15 mouse cellular contexts compared by ENCODE assay signal in genomic region chr6:100379792-100380191, GRCm38 (mm10).
A peak's percentile ranks its signal among the peaks of the same experiment; 100 is the strongest.
DNase-seq lines count a peak whose midpoint lies in the region; ATAC-seq and TF ChIP-seq lines count a peak whose summit lies in the region.
"Had no signal": no experiment of that assay in that cellular context is flagged by ENCODE, and none has a peak within 500 bp of the region (broad histone marks: within the 10 kb centered on the region; RNA-seq: fewer than 3 reads in every experiment).

No protein-coding gene starts in this region.

- intact Hi-C loops in left cerebral cortex, postnatal 4 days (cut with DNase I), result no loop called here

- no peaks in the 10 kb centered on the region for H3K27me3 ChIP-seq in ES-Bruce4 (ENCODE audit: control insufficient read depth, insufficient read depth, low read length, poor library complexity, severe bottlenecking)
- H3K27me3 ChIP-seq in limb, embryonic 15.5 days, result no peaks in the 10 kb centered on the region
- H3K27me3 ChIP-seq in heart, embryonic 12.5 days (replicated peaks), result peaks cover 17% of the 10 kb centered on the region
- H3K27me3 ChIP-seq: forebrain, embryonic 13.5 days; hindbrain, embryonic 15.5 days had no signal

- TF ChIP-seq CTCF in ES-Bruce4 (IDR thresholded peaks at IDR 0.05; ENCODE audit: low read depth, low read length), result no peak
- TF ChIP-seq CTCF in brain, embryonic 14.5 days (IDR thresholded peaks at IDR 0.05; ENCODE audit: borderline replicate concordance, extremely low read depth, insufficient read depth, insufficient read length), result no peak

- peak overlapping the region; percentile 100 for H3K27ac ChIP-seq in ES-Bruce4 (ENCODE audit: insufficient read depth, low read length)
- H3K27ac ChIP-seq in limb, embryonic 15.5 days, result 0 out of 2 replicates have a peak overlapping the region, but pooled peaks have one; percentile 28
- no peak overlapping the region for H3K27ac ChIP-seq in heart, embryonic 12.5 days (ENCODE audit: poor library complexity, severe bottlenecking)
- H3K27ac ChIP-seq: forebrain, embryonic 13.5 days; hindbrain, embryonic 15.5 days; liver, embryonic 12.5 days had no signal

- peak; percentile 18 for DNase-seq in left cerebral cortex, postnatal 4 days
- no peak for DNase-seq in left cerebral cortex, adult 9 months (ENCODE audit: low spot score in 2 of 2)
- DNase-seq in brain, embryonic 14.5 days (ENCODE audit: low read depth), result peak; percentile 49
- DNase-seq in ovary, postnatal 14 days (ENCODE audit: low spot score), result no peak
- DNase-seq in right cerebral cortex, postnatal 10 days (ENCODE audit: low spot score in 2 of 2), result no peak
- DNase-seq: kidney, adult 11 months; kidney, postnatal 14 days; thymus, postnatal 14 days had no signal

- no peak overlapping the region for H3K4me3 ChIP-seq in ES-Bruce4 (ENCODE audit: low read depth, low read length)
- H3K4me3 ChIP-seq in limb, embryonic 15.5 days, result no peak overlapping the region
- no peak overlapping the region for H3K4me3 ChIP-seq in heart, embryonic 12.5 days
- H3K4me3 ChIP-seq: forebrain, embryonic 13.5 days; hindbrain, embryonic 15.5 days; liver, embryonic 12.5 days had no signal

- ATAC-seq in limb, embryonic 15.5 days (ENCODE audit: insufficient number of reproducible peaks, low FRiP score, low TSS enrichment, low read depth), result peak; percentile 48; the same call in 1 of the 2 replicates
- no peak for ATAC-seq in heart, embryonic 12.5 days (ENCODE audit: insufficient number of reproducible peaks, low FRiP score)
- ATAC-seq: liver, embryonic 12.5 days had no signal

- no peaks in the 10 kb centered on the region for H3K9me3 ChIP-seq in ES-Bruce4 (replicated peaks; ENCODE audit: control insufficient read depth, insufficient read depth, low read length, poor library complexity, severe bottlenecking)
- H3K9me3 ChIP-seq in limb, embryonic 15.5 days, result no peaks in the 10 kb centered on the region
- peaks cover under 1% of the 10 kb centered on the region; the same call in 1 of the 2 replicates for H3K9me3 ChIP-seq in heart, embryonic 12.5 days (replicated peaks)
- H3K9me3 ChIP-seq: forebrain, embryonic 13.5 days; hindbrain, embryonic 15.5 days; liver, embryonic 12.5 days had no signal

- TF ChIP-seq POLR2A in ES-Bruce4 (IDR thresholded peaks at IDR 0.05; ENCODE audit: insufficient read depth, low read length), result no peak
- TF ChIP-seq POLR2A in brain, embryonic 14.5 days (IDR thresholded peaks at IDR 0.05; ENCODE audit: borderline replicate concordance, extremely low read depth, insufficient read depth, insufficient read length, poor library complexity, severe bottlenecking), result no peak

- WGBS in limb, embryonic 15.5 days, result 13% methylated on average over 4 of the region's 4 CpGs
- 50% methylated on average over 4 of the region's 4 CpGs for WGBS in heart, embryonic 12.5 days

- H3K9ac ChIP-seq in ES-Bruce4 (ENCODE audit: low read depth, poor library complexity, severe bottlenecking), result peak overlapping the region; percentile 31; the same call in 1 of the 2 replicates
- H3K9ac ChIP-seq in limb, embryonic 15.5 days, result no peak overlapping the region
- H3K9ac ChIP-seq in heart, embryonic 12.5 days, result no peak overlapping the region
- H3K9ac ChIP-seq: forebrain, embryonic 13.5 days; hindbrain, embryonic 15.5 days; liver, embryonic 12.5 days had no signal

- no peaks in the 10 kb centered on the region for H3K36me3 ChIP-seq in ES-Bruce4 (ENCODE audit: control insufficient read depth, insufficient read depth, low read length, poor library complexity, severe bottlenecking)
- H3K36me3 ChIP-seq in limb, embryonic 15.5 days, result no peaks in the 10 kb centered on the region
- H3K36me3 ChIP-seq in heart, embryonic 12.5 days, result no peaks in the 10 kb centered on the region
- H3K36me3 ChIP-seq: hindbrain, embryonic 15.5 days; liver, embryonic 12.5 days had no signal

- no peak for TF ChIP-seq EP300 in ES-Bruce4 (IDR thresholded peaks at IDR 0.05; ENCODE audit: insufficient read depth, low read depth, low read length)

- 0 out of 2 replicates have a peak overlapping the region, but pooled peaks have one; percentile 2 for H3K4me2 ChIP-seq in limb, embryonic 15.5 days
- no peak overlapping the region for H3K4me2 ChIP-seq in heart, embryonic 12.5 days
- H3K4me2 ChIP-seq: forebrain, embryonic 13.5 days; heart, embryonic 11.5 days; hindbrain, embryonic 15.5 days; liver, embryonic 12.5 days had no signal

- H3K4me1 ChIP-seq in ES-Bruce4 (ENCODE audit: control insufficient read depth, insufficient read depth, low read length), result peaks cover 17% of the 10 kb centered on the region
- H3K4me1 ChIP-seq in limb, embryonic 15.5 days, result peaks cover 32% of the 10 kb centered on the region
- peaks cover 20% of the 10 kb centered on the region for H3K4me1 ChIP-seq in heart, embryonic 12.5 days (replicated peaks)

Comparison
In these comparisons a context has a peak if more than half of its experiments do, and no peak if none do; other contexts are left out.
1. DNase-seq: peak in left cerebral cortex, postnatal 4 days (single experiment) and brain, embryonic 14.5 days (single experiment); none in left cerebral cortex, adult 9 months (0 of 2), ovary, postnatal 14 days (single experiment) and right cerebral cortex, postnatal 10 days (0 of 2).